Mouse (Mus musculus) c-Kit-negative CD71-positive TER-119-positive erythroid progenitor cells, embryonic 14.5 days (primary cell): Measurements from ENCODE around the gene Chn1.
"Not testable (repeated sequence)": the region's sequence is repeated elsewhere in the genome, so short reads cannot be mapped to it uniquely, and the experiment has no call there.

ENCODE experiments used
- DNase-seq: peaks from one replicate; pipeline ENCODE4 v3.0.0-alpha.2; 2013; ENCODE audit warnings: low read depth, low spot score

Chn1 gene

DNA sequence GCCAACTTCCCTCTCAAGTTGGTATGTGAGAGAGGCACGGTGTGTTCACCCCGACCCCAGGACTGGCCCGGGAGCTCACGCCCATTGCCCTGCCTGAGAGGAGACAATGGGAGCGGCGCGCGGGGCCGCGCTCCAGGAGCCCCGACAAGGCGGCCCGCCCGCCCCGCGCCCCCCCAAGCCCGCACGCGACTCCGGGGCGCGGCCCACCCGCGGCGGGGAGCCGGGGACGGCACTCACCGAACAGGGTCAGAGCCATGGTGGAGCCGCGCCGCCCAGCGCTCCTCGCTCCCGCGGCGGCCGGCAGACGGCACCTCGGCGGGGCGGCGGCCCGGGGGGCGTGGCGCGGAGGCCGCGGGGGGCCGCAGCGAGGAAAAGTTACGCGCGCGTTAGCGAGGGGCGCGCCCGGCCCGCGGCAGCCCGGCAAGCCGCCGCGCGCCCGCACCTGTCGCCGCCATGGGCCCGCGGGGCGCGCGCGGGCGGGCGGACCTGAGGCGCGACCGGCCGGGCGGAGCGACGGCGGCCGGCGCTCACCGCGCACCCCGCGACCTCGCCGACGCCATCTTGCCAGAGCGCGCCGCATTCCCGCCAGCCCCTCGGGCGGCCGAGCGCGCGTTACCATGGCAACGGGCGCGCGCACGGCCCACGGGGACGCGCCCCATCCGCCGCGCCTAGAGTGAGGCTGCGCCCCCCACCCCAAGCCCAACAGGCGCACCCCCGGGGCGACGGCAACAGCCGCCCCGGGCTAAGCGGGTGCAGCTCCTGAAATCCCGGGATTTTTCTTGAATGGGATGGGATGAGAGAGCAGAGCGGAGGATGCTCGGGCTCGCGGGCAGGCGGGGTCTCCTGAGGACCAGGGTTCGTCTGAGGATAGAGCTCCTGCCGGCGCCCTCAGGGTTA is at the start of gene Chn1:
Gene Chn1 (minus strand): TSS at position 561 of the 897 bp plus-strand sequence.
- no peak for DNase-seq

DNA sequence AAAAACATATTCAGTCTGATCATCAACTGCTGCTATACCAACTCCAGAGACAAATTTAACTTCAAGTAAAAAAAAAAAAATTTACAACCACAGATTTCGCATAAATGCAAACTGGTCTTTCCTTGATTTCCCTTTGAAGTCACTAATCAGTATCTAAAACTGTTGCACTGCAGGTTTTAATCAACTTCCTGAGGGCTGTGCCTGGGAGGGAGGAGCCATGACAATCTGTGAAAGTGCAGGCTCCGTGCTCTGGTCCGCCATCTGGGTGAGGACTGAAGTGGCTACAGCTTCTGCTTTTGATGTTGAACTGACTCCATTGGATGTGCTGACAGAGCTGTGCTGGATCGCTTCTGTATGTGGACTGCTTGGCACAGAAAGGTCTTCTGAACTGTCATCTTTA is 43.6 kb upstream of the Chn1 start:
- DNase-seq = no peak

DNA sequence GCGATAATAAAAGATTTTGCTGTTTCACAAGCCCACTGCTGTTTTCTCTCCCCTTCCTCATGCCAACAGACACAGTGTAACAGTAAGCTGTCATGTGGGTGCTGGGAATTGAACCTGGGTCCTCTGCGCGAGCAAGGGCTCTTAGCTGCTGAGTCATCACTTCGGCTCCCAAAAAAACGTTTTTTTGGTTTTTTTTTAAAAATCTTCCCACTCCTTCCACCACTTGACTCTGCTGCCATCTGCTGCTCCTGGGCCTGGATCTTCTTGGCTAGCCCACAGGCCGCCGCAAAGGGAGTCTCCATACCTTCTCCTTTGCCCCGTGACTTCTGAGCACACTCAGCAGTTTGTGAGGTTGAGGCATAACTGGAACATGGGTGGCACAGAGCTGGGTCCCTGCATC is 32.5 kb upstream of the Chn1 start:
- no peak for DNase-seq

DNA sequence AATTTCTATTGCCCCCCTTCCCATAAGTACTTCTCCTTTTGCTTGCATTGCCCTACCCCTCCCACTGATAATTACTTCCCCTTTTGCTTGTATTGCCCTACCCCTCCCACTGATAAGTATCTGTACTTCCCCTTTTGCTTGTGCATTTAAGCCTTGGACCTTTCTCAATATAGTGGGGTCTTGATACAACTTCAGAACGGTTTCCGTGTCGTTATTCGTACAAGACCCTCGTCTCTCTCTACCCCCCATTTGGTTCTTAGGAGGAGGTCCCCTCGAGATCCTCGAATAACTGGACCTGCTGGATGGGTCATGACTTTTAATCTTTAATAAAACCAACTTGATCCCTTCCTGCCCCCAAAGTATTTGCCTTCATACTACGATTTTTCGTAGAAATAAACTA is 25.0 kb upstream of the Chn1 start:
- not testable (repeated sequence) for DNase-seq

DNA sequence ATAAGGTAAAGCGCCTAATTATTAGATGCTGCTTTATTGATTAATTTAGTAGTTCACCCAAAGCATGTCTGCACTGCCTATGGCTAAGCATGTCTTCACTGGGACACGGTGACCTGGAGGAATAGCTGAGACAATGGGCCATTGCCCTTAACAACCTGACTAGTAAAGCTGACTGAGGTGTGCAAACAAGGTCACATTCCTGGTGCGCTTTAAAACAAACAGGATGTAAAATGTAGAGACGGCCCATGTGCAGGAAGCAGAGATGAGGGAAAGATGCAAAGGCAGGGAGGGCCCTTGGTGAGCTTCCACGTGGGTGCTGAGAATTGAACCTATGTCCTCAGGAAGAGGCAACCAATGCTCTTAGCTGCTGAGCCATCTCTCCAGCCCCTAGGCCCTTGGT is 23.6 kb upstream of the Chn1 start:
- DNase-seq = no peak

DNA sequence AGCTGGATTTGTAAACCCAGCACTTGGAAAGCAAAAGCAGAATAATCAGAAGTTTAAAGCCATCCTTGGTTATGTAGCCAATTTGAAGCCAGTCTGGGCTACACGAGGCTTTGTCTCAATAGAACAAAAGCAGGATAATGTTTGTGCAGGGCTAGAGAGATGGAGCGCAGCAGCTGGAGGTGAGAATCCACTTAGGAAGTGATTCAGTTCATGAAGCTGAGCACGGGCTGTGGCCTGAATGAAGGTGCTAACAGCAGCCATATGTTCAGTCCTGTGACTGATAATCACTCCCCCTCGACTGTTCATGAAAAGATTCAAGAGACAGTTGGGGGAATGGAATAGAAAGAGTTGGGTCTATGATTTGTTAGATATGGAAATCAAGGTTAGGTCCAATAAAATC is 23.0 kb upstream of the Chn1 start:
- no peak for DNase-seq

DNA sequence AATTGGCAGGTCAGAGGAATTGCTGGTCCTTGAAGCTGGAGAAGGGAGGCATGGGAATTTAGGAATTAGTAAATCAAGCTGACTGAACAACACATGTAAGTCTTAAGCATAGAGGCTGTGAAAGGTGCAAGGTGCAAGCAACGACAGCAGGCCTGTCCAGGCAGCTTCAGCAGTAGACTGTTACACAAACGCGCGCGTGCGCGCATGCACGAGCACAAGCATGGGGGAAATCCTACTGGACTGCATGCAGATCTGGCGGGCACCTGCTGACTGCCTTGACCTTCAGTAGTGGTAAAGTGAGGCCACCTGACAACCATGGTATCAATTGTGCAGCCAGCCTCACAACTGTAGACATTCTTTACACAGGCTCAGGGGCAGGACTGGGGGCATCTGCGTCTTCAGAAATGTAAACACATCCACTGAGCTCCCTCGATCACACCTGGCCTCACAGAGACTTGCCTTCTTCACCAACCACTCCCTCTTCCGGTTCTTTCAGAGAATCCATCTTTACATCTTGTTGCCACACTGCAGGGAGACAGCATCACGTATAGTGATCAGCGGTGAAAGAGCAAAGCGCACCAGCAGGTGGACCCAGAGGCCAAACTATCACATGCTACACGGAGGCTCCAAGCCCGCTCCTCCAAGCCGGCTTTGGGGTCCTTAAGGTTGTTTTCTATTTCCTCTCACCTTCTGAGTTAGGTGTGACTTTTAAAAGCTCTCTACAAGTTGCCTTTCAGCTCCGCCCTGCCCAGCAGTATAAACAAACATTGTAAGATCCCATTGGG is 16.9 kb upstream of the Chn1 start:
- DNase-seq = no peak

DNA sequence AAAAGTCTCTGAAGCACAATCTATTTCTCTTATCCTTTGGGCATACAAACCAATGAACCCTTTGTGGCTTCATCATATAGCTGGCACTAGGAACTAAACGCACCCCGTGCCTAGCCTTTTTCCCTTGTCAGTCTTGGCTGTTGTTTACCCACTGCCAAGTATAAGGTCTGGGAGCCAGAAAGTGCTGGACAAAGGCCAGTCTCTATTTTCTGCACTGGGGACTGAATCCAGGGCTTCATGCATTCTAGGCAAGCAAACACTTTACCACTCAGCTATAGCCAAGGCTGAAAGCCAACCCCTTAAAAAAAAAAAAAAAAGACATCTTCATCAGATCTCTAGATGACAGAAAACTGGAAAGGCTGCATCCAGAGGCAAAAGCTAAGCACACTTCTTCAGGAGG is 15.2 kb upstream of the Chn1 start:
- no peak for DNase-seq

DNA sequence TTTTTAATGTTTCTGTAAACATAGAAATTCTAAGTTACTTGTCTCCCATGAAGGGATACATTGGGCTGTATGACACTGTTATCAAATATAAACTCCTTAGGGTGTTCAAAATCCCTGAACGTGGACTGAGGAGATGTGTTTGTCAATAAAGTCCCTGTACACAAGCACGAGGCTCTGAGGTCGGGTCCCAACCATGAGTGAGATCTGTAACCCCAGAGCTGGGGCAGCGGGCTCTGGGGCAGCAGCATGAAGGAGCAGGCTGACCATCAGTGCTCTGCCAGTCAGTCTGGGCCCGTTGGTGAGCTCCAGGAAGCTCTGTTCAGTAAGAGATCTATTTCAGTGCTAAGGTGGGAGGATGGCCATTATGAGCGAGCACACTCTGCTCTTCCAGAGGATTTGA is 13.2 kb upstream of the Chn1 start:
- no peak for DNase-seq

DNA sequence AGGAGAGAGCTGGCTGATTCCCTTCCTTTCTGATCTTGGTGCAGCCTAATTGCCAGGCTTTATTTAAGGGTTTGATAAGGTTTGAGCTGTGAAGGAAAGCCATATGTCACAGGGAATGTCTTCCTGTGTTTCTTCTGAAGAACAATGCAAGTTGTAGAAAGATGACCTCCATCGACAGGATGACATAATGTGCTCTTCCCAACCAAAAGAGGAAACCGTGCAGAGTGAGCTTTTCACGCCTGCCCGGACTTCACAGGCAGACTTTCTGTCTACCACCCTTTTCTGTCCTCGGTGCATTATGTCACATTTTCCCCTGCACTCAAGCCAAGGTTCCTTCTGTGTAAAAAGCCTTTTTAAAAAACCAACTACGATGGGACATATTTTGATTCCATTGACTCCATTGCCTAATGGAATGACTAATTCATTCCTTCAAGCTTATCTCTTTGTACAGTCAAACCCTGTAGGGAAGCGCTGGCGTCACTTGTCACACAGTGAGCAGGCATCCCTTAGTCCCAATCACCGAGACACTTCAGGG is 7.3 kb upstream of the Chn1 start:
- no peak for DNase-seq

DNA sequence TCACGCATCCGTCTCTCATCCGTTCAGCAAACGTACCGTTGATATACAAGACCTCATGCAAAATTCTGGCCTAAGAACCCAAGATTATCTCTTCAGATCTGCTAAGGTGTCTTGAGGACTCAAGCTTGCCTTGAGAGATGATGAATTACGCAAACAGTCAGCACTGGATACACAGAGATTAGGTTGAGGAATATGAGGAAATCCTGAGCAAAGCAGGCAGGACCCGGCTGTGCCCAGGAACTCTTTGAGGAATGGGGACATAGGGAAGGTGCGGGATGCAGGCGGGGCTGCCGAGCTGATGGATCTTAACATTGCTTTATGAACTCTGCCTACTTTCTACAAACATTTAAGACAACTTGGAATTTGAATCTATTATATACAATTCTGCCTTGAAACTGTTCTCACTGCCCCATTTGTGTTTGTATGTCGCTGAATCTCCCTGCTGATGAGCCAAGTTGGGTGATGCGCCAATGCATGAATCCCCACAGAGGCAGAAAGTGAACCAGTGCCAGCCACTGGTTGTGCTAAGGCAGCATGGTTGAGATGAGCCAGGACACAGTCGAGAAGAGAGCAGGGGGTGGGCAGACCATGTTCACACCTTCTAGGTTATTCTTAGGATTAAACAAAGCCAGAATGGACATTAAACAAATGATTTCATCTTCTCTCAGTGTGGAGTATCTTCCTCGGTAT is 5.3 kb upstream of the Chn1 start:
- DNase-seq = no peak

DNA sequence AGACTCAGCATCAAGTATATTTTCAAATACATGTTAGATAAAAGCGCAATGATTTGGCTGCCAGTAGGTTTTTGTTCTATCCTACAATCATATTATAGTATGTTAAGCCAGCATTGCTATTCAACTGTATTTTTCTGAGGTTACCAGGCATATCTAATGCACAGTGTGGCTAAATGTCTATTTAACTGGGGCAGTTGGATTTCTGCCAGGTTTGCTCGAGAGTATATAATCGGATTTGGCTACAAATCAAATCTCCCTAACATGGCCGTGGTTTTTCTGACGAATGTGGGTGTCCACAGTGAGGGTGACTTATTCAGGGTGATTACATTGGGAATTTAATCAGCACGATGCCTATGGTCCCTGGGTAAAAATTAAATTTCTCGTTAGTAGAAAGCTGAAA is 4.7 kb upstream of the Chn1 start:
- DNase-seq = no peak

DNA sequence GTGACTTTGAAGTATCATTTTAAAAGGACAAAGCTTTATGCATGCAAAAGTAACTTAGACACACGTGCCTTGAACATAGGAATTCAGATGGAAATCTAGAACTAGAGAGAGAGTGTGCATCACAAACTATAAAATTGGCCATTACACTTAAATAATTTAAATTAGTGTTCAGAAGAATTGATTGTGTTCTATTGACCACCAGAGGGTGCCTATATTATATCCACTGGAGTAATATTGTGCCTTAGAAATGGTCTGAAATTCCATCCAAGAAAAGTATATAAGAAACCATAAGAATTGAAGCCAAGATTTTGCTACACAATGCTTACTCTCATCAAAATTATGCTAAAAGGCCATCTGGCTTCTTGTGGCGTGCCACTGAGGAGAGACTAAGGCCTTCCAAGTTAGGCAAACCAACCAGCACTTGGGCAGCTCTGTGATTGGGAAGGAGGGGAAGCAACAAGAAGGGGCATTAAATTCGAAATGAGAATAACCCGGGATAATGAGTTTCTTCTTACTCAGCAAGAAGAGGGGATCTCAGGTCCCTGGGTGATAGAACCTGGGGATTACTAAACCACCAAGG is 4.0 kb upstream of the Chn1 start:
- DNase-seq = no peak

DNA sequence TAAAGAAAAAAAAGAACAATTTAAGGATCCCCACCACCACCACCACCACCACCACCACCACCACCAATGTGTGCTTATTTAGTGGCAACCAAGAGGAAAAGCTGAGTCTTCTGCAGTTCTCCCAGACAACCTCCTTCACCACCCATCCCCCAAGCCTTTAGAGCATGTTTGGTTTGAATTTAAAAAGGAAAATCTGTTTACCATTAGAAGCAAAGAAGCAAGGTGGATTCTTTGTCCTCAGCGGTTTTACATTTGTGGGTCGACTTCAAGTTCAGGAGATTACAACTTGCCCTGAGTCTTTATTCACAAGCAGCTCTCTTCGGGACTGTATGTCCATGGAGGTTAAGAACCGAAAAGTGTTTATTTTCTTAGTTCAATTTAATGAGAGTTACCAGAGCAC is 1.8 kb upstream of the Chn1 start:
- DNase-seq = no peak

DNA sequence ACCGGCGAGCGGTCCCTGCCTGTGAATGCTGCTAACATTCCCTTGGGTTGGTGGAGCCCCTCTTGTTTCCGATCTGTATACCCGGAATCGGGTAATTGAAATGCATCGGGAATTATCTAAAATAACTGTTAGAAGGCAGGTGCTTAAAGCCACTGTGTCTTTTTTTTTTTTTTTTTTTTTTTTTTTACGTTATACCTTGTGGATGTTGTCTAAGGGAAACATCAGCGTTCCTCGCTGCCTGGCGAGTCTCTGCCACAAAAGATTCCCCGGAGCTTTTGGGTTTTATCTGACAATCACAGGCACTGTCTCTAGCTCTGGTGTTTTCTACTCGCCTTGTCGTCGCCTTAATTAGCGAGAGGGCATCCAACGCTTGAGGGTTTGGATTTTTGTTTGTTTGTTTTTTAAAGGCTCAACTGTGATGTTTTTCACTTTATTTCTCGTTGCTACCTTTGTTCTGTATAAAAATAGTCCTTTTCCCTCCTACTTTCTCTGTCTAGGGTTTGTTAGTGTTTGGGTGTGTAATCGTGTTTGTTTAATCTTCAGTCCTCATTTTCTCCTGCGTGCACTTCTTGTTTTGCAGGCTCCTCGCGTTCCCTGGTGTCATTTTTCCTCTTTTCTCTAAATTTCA is 651 bp upstream of the Chn1 start:
- DNase-seq = no peak

DNA sequence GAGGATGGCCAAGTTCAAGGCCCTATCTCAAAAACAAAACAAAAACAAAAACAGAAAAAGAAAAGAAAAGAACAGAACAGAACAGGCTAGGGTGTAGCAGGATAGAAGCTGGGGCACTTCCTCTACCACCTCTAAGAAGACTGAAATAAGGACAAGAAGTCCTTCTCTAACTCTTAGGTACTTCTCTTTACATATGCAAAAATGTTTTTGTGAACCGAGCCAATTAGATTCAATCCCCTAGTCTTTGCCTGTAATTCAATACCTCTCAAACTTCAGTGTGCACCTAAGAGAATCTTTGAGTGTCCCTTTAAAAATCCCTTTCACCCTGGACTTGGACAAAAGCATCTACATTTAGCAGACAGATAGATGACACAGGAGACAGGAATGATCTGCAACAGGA is 2.2 kb downstream of the Chn1 start:
- DNase-seq = no peak

DNA sequence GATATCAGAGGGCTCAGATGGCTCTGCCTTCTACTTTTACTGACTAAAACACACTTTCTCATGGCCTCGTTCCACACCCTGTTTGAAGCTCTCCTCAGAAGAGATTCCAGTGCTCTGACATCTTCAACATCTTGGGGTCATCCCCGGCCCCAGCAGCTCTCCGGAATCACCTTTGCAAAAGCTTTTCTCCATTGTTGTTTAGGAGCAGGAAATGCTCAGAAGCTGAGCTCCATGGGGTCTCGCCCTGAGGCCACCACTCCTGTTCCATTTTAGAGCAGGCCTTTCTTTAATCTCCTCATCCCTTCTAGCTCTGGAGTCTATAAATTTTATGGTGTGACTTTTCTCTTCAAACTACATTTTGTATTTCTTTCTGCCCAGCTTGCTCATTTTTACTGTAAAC is 6.5 kb downstream of the Chn1 start:
- DNase-seq = no peak

DNA sequence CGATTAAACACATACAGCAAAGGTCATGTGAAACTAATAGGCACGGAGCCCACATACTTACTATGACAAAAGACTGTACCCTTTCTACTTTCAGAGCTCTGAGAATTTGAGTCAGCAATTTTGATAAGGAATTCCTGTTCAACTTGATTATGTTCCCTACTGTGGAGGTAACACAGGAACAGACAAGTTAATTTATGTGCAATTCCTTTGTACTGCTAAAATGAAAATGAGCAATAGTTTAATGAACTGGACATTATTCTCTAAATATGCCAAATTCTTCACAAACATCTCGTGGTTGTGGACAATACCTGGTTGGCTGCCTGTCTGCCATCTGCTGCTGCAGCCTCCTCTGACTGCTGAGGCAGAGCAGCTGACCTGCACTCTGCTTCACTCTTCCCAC is 11.6 kb downstream of the Chn1 start:
- DNase-seq = no peak

DNA sequence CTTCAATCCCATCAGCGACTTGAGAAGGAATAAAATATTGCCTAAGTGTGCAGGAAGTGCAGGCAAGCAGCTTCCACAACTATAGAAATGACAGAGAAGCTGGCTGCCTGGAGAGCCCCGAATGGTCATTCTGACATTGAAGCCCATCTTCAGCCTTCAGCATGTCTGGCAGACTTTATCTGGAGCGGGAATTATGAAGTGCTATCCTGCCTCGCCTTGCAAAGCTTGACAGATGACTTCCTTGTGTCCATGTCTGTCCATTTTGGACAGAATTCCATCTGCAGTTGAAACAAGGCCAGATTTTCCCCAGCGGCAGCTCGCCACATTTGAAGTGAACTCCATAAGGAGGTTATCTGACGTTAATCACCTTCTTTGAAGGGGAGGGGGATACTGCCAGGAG is 15.2 kb downstream of the Chn1 start:
- DNase-seq = no peak

DNA sequence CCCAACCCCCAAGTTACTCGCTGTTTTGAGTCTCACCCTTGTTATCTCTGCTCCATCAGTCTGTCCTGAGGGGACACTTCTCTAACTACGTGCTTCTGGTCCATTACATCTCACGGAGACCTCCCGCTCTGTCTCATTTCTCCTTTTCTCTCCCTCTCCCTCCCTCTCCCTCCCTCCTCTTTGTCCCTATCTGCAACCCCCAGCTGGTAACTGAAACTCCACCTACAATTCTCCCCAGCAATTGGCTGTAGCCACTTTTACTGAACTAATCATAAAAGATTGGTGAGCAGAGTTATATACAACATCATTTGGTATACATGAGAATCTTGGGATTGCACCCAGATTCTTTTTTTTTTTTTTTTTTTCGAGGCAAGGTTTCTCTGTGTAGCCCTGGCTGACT is 16.1 kb downstream of the Chn1 start:
- no peak for DNase-seq

DNA sequence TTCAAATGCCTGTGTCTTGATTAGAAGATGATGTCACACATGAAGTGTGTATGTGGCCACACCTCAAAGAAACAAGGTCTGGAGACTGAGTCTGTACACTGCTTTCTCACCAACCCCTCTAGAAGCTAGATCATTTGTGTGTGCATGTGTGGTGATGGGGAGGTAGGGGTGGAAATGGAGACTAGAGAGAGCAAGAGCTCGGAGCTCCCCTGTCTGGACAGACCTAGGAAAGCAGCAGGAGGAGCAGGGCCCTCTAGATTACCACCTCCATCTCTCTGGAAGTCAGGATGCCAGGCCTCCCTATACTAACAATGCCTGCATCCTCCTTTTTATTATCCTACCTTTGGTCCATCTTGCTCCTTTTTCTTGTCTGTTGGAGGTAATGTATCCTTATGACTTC is 27.8 kb downstream of the Chn1 start:
- no peak for DNase-seq
